Mouse (Mus musculus) B cell, adult 62 days (primary cell): Measurements from ENCODE around the gene Fkbp1b. TPM values are rescaled to one million over a fixed set of nuclear protein-coding genes. Genes with fewer than 3 reads are reported as not detected.

Experiments
- total RNA-seq: library from RNA; stranded (reverse); gene quantifications from 4 replicates; pipeline ENCODE4 v1.2.4, GENCODE M21; 2023

The Fkbp1b gene
- total RNA-seq = not detected in 4 replicates

GRCm38 (mm10) chr12:4841392-4841887 is at the start of gene Fkbp1b:
Gene Fkbp1b, minus strand, starts transcription at chr12:4841591.

GRCm38 (mm10) chr12:4874161-4874927 is 33.0 kb upstream of the Fkbp1b start, which contains the start of gene Mfsd2b:
Gene Mfsd2b, minus strand, starts transcription at chr12:4874359.

GRCm38 (mm10) chr12:4842890-4843597 is 1.7 kb upstream of the Fkbp1b start, which contains the start of gene Wdcp:
Gene Wdcp, plus strand, starts transcription at chr12:4843303.

GRCm38 (mm10) chr12:4817361-4818101 is 23.9 kb downstream of the Fkbp1b start, which contains the start of gene Sf3b6:
Gene Sf3b6, plus strand, starts transcription at chr12:4817544.

Other genes with a start within 250 kb of the Fkbp1b start
- 359 to 373 TPM (median 364 TPM) in 4 replicates for gene Itsn2, start 249.0 kb downstream of the Fkbp1b start, total RNA-seq
- gene Gm3625, start 248.7 kb downstream of the Fkbp1b start, total RNA-seq = not detected in 4 replicates
- gene Fam228a, start 103.2 kb downstream of the Fkbp1b start, total RNA-seq = 0.42 TPM in 1 of 4 replicates, not detected in the others
- 1.0 to 2.0 TPM (median 1.8 TPM) in 4 replicates for gene Pfn4, start 72.6 kb downstream of the Fkbp1b start, total RNA-seq
- 3.8 to 11.4 TPM (median 9.1 TPM) in 4 replicates for gene Fam228b, start 72.3 kb downstream of the Fkbp1b start, total RNA-seq
- 113 to 135 TPM (median 126 TPM) in 4 replicates for gene Sf3b6, start 24.0 kb downstream of the Fkbp1b start, total RNA-seq
- 12.5 to 16.5 TPM (median 15.7 TPM) in 4 replicates for gene Wdcp, start 1.7 kb upstream of the Fkbp1b start, total RNA-seq
- 2.3 to 3.3 TPM (median 2.5 TPM) in 4 replicates for gene Mfsd2b, start 32.8 kb upstream of the Fkbp1b start, total RNA-seq
- 27.9 to 32.3 TPM (median 30.5 TPM) in 4 replicates for gene Ubxn2a, start 66.1 kb upstream of the Fkbp1b start, total RNA-seq
- gene Atad2b, start 75.8 kb upstream of the Fkbp1b start, total RNA-seq = 79.1 to 88.1 TPM (median 83.0 TPM) in 4 replicates